Mouse (Mus musculus) cortical plate, adult 2 months (tissue): ENCODE data around the gene Lrrc28.

Source experiments
- CTCF ChIP-seq: fragments of 200-500 bp; IDR thresholded peaks from 2 replicates; pipeline ENCODE4 v1.5.1; 2011; ENCODE audit warnings: mild to moderate bottlenecking, control low read depth, low read length; ENCODE audit not compliant: insufficient read depth; ENCODE audit errors: extremely low read depth
- POLR2A ChIP-seq: fragments of 200-500 bp; IDR thresholded peaks from 2 replicates; pipeline ENCODE4 v1.6.1; 2011; ENCODE audit warnings: mild to moderate bottlenecking, low read length, control low read depth; ENCODE audit not compliant: insufficient read depth; ENCODE audit errors: extremely low read depth

- TF ChIP-seq POLR2A (no peak), CTCF (no peak)
These were observed 47.1 kb upstream of the Lrrc28 start for GRCm38 (mm10) chr7:67692141-67692540.
